Mouse (Mus musculus) monocyte, adult 2 months (primary cell): ENCODE measurements around the gene Irs2.

Source experiments
- DNase-seq, 2 experiments: peaks; one replicate each; pipeline ENCODE4 v3.0.0; 2022; ENCODE audit warnings: low spot score in 2 of 2, low read depth in 1 of 2

Gene Irs2

GRCm38 (mm10) chr8:10953346-10954053 is 54.8 kb downstream of the Irs2 start:
- no peak for DNase-seq

GRCm38 (mm10) chr8:10952706-10953105 is 55.6 kb downstream of the Irs2 start:
- DNase-seq: no peak

GRCm38 (mm10) chr8:10952235-10952634 is 56.0 kb downstream of the Irs2 start:
- DNase-seq: no peak

GRCm38 (mm10) chr8:10951567-10951966 is 56.7 kb downstream of the Irs2 start:
- no peak for DNase-seq

GRCm38 (mm10) chr8:10945939-10946740 is 62.1 kb downstream of the Irs2 start:
- peak; percentile 64 to 65 for DNase-seq

DNA sequence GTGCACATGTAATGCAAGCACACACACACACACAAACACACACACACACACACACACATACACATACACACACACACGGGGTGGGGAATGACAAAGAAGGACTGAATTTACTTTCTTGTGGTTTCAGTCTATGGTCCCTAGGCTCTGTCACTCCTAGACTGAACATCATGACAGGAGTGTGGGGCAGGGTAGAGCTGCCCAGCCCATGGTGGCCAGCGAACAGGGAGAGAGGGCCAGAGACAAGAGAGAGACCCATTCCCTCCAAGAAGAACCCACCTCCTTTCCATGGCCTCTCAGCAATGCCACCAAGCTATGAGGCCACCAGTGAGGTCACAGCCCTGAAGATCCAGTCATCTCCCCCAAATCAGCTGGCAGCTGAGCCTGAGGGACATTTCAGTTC is 62.8 kb downstream of the Irs2 start:
- no peak for DNase-seq

DNA sequence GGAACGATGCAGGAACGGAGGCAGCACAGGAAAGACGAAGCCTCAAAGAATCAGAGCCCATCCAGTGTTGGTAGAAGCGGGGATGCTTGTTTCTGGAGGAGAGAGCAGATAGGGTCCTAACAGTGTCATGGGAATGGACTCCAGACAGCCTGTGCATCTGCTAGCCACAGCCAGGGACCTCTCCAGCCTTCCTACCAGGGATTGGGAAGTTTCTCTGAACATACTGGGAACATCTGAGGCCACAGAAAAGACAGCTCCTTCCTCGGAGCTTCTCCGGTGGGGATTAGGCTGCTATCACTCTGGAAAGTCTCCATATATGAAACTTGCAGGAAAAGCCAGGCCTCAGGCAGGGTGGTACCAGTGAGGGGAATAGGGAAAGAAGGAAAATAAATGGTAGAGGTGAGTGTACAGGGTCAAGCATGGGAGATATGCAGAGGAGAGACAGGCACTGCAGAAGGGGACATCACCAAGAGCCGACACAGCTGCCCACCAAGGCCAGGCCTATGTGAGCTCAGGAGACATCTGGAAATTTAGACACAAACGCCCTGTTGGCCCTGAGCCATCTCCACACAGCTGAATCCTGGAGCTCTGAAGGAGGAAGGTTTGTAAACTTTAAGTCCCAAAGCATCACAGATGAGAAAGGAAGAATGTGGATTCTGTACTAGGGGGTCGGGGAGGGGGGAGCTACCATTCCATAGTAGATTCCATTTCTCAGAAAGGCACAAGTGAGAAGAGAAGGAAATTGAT is 64.8 kb downstream of the Irs2 start:
- no peak for DNase-seq

- DNase-seq: no peak
Measured at GRCm38 (mm10) chr8:10939883-10940282, 68.4 kb downstream of the Irs2 start.

DNA sequence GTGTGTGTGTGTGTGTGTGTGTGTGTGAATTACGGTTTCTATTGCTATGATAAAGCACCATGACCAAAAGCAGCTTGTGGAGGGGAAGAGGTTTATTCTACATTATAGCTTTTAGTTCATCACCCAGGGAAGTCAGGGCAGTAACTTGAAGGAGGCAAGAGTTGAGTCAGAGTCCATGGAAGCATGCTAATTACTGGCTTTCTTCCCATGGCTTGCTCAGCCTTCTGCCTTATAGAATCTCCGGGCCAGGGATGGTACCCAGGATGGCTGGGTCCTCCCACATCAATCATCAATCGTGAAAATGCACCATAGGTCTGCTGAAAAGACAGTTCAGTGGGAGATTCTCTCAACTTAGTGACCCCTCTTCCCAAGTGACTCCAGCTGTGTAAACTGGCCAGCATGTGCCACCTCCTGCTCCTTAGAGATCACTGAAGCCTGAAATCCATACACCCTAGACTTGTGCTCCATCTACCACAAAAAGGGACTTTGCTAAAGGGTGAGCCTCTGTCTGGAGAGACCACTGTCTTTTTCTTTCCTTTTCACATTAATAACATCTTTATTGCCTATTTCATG is 69.0 kb downstream of the Irs2 start:
- DNase-seq: no peak

DNA sequence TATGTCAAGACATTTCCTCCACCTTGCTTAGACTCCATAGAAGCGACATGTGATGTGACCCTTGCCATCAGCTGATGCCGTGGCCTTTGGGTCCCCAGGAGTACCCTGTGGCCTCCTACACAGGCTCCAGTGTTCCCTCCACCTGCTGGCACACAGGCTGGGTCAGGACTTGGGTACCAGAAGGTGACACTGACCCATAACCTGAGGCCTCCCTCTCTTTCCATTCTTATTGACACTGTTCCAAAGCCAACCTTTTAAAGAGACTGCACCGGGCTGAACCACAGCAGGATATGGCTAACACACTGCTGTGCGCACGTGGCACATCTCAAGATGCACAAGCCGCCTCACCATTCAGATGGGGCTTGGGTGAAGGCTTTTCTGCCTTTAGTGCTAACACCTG is 70.0 kb downstream of the Irs2 start:
- DNase-seq: no peak

GRCm38 (mm10) chr8:10936646-10937045 is 71.6 kb downstream of the Irs2 start:
- no peak for DNase-seq

- no peak for DNase-seq
Measured at GRCm38 (mm10) chr8:10935231-10935630, 73.0 kb downstream of the Irs2 start.
